Mouse (Mus musculus): ENCODE measurements at regions not wholly inside any gene's neighbourhood (a gene's known extent, or its start where the extent isn't known, plus 50 kb on each side); places are given as distances from the start of the nearest gene placed in this dataset.

GRCm38 (mm10) chr3:154430856-154431255 lies 100.4 kb upstream of the Lhx8 start:
- TF ChIP-seq FLI1 (IDR thresholded peaks at IDR 0.05; ENCODE audit: low read length): no peak
- no peak for TF ChIP-seq GATA1 (IDR thresholded peaks at IDR 0.05; ENCODE audit: borderline replicate concordance, low read length)

All from megakaryocyte, embryonic 14.5 days (primary cell).